Mouse (Mus musculus) lung, adult 2 months (tissue): Measurements from ENCODE around the gene Limch1.

Experiments
- CTCF ChIP-seq: fragments of 200-500 bp; IDR thresholded peaks from 2 replicates; pipeline ENCODE4 v1.5.1; 2011; ENCODE audit warnings: mild to moderate bottlenecking, low read length, control low read depth; ENCODE audit not compliant: insufficient read depth
- POLR2A ChIP-seq: fragments of 200-500 bp; IDR thresholded peaks from 2 replicates; pipeline ENCODE4 v1.6.1; 2011; ENCODE audit warnings: low read depth, mild to moderate bottlenecking, control low read depth, low read length, borderline replicate concordance; ENCODE audit errors: extremely low read depth

DNA sequence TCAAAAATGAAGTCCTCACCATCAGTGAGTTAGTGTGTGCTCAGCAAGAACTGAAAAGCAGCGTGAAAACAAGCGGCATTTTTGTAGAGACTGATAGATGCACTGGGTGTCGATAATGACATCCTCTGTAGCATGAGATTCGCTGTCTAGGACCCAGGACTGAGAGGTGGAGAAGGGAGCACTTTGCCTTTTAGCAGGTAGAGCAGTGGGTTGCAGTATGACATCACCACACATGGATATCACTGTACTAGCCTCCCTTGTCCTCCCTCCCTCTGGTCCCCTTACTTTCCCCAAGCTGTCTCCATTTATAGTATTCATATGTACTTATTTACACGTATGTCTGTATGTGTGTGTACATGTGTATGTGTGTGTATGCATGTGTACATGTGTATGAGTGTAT lies 23.9 kb downstream of the Limch1 start:
- TF ChIP-seq CTCF (no peak), POLR2A (no peak)
